Mouse (Mus musculus) activated CD4-positive, CD25-positive, alpha-beta regulatory T cell (primary cell): ENCODE measurements around the gene Ddx49. TPM values are rescaled to one million over a fixed set of nuclear protein-coding genes. Genes with fewer than 3 reads are reported as not detected.

Experiments
- polyA plus RNA-seq, 2 experiments: library from polyadenylated mRNA; unstranded; fragments of 100-300 nt; shearing (Covaris generic); gene quantifications; one replicate each; pipeline ENCODE4 v1.2.1; 2017

Gene Ddx49
- polyA plus RNA-seq: 10 to 100 TPM; 49.1 to 66.3 TPM

DNA sequence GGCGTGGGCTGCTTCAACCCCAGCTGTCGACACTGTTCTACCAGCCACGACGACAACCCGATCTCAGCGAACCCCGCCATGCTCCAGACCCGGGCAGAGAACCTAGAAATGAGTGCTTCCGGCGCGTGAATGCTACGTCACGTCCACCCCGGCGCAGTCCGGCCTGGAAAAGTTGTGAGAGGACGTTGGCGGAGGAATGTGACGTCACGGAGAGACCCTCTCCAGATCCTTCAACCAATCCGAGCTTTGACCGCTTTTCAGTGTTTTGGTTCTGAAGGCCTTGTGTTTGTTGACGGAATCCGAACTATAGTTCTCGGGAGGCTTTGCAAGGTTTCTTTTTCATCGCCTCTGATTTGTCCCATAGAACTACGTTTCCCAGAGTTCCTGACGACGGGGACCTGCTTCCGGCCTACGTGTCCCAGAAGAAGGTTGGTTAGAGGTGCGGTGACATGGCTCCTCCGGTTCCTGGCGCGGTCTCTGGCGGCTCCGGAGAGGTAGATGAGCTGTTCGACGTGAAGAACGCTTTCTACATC lies at the start of gene Ddx49, which contains the start of gene Cope:
Gene Ddx49, minus strand, starts transcription at position 132 of the 533 bp plus-strand sequence.
Gene Cope, plus strand, starts transcription at position 161 of the 533 bp plus-strand sequence.

GRCm38 (mm10) chr8:70329124-70329834 lies 27.0 kb upstream of the Ddx49 start, which contains the start of gene Gdf1:
Gene Gdf1, plus strand, starts transcription at chr8:70329817.

GRCm38 (mm10) chr8:70315624-70316510 lies 13.6 kb upstream of the Ddx49 start, which contains the start of gene Cers1:
Gene Cers1, plus strand, starts transcription at chr8:70315775.

GRCm38 (mm10) chr8:70282603-70283135 lies 19.6 kb downstream of the Ddx49 start, which contains the start of gene Homer3:
Gene Homer3, plus strand, starts transcription at chr8:70282827.

Other genes starting within 250 kb of the Ddx49 start
- under 1 TPM in 1 of 2 experiments, not detected in 1; 0.30 TPM for gene Tm6sf2, start 229.6 kb downstream of the Ddx49 start, polyA plus RNA-seq
- gene Hapln4, start 219.0 kb downstream of the Ddx49 start, polyA plus RNA-seq: not detected
- under 1 TPM in 1 of 2 experiments, not detected in 1; 0.10 TPM for gene Ncan, start 181.6 kb downstream of the Ddx49 start, polyA plus RNA-seq
- 10 to 100 TPM; 38.4 to 61.7 TPM for gene Nr2c2ap, start 171.2 kb downstream of the Ddx49 start, polyA plus RNA-seq
- 10 to 100 TPM; 25.1 to 31.2 TPM for gene Rfxank, start 163.3 kb downstream of the Ddx49 start, polyA plus RNA-seq
- gene Borcs8, start 163.0 kb downstream of the Ddx49 start, polyA plus RNA-seq: 10 to 100 TPM; 55.4 to 79.7 TPM
- 1 to 10 TPM in 1 of 2 experiments, under 1 TPM in 1; 0.81 to 1.1 TPM for gene Mef2b, start 162.8 kb downstream of the Ddx49 start, polyA plus RNA-seq
- 10 to 100 TPM; 26.0 to 43.0 TPM for gene Tmem161a, start 130.1 kb downstream of the Ddx49 start, polyA plus RNA-seq
- 10 to 100 TPM in 1 of 2 experiments, 1 to 10 TPM in 1; 4.8 to 11.1 TPM for gene Slc25a42, start 90.2 kb downstream of the Ddx49 start, polyA plus RNA-seq
- gene Sugp2, start 68.3 kb downstream of the Ddx49 start, polyA plus RNA-seq: 10 to 100 TPM; 28.9 to 34.8 TPM
- 10 to 100 TPM; 10.4 to 12.5 TPM for gene Armc6, start 68.0 kb downstream of the Ddx49 start, polyA plus RNA-seq
- 1 to 10 TPM; 2.9 to 5.7 TPM for gene Homer3, start 19.7 kb downstream of the Ddx49 start, polyA plus RNA-seq
- 100 to 1,000 TPM; 346 to 377 TPM for gene Cope, start within 50 bp of the Ddx49 start, polyA plus RNA-seq
- gene Cers1, start 13.3 kb upstream of the Ddx49 start, polyA plus RNA-seq: not detected
- gene Gdf1, start 27.3 kb upstream of the Ddx49 start, polyA plus RNA-seq: under 1 TPM; 0.36 to 0.39 TPM
- 10 to 100 TPM; 55.4 to 75.0 TPM for gene Upf1, start 50.8 kb upstream of the Ddx49 start, polyA plus RNA-seq
- 1 to 10 TPM; 1.0 to 2.2 TPM for gene Comp, start 71.1 kb upstream of the Ddx49 start, polyA plus RNA-seq
- gene Crtc1, start 137.1 kb upstream of the Ddx49 start, polyA plus RNA-seq: 10 to 100 TPM in 1 of 2 experiments, 1 to 10 TPM in 1; 9.8 to 11.8 TPM
- 10 to 100 TPM; 10.3 to 17.8 TPM for gene Klhl26, start 174.5 kb upstream of the Ddx49 start, polyA plus RNA-seq
- gene Tmem59l, start 184.9 kb upstream of the Ddx49 start, polyA plus RNA-seq: not detected
- not detected for gene Crlf1, start 190.7 kb upstream of the Ddx49 start, polyA plus RNA-seq
- 100 to 1,000 TPM; 103 to 125 TPM for gene Rex1bd, start 204.3 kb upstream of the Ddx49 start, polyA plus RNA-seq
- 1,000 to 10,000 TPM in 1 of 2 experiments, 100 to 1,000 TPM in 1; 932 to 1,504 TPM for gene Uba52, start 208.3 kb upstream of the Ddx49 start, polyA plus RNA-seq
- 100 to 1,000 TPM; 372 to 404 TPM for gene Fkbp8, start 225.2 kb upstream of the Ddx49 start, polyA plus RNA-seq
- 100 to 1,000 TPM; 108 to 123 TPM for gene Kxd1, start 225.5 kb upstream of the Ddx49 start, polyA plus RNA-seq
- 10 to 100 TPM; 25.7 to 27.7 TPM for gene Ell, start 237.0 kb upstream of the Ddx49 start, polyA plus RNA-seq